Mouse (Mus musculus) testis, adult 2 months (tissue): ENCODE measurements at regions not wholly inside any gene's neighbourhood (a gene's known extent, or its start where the extent isn't known, plus 50 kb on each side); places are given as distances from the start of the nearest gene placed in this dataset.

Source experiments
- CTCF ChIP-seq: fragments of 200-500 bp; IDR thresholded peaks from 2 replicates; pipeline ENCODE4 v1.5.1; 2012; ENCODE audit warnings: low read depth, mild to moderate bottlenecking, inconsistent platforms, low read length, moderate library complexity; ENCODE audit not compliant: control insufficient read depth, insufficient read depth, insufficient replicate concordance
- POLR2A ChIP-seq: fragments of 200-500 bp; IDR thresholded peaks from 2 replicates; pipeline ENCODE4 v1.6.1; 2012; ENCODE audit warnings: low read depth, mild to moderate bottlenecking, inconsistent platforms, low read length, moderate library complexity; ENCODE audit not compliant: control insufficient read depth

DNA sequence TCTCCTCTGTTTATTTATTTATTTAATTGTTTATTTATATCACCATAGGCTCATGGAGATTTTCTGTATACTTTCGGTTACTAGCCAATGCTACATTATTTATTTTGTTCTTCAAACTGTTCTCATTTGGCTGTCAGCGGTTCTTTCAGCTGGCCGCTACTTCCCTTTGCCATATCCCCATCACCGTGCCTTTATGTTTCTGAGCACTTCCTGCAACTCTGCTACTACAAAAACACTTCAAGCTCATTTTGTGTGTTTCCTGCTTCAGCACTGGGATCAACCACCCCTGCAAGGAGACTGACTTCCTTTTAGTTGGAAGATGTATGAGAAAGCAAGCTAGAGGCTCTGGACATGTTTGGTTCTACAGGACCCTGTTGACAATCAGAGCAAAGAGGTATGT lies 66.7 kb upstream of the Pja1 start:
- TF ChIP-seq CTCF (no peak), POLR2A (no peak)
